Mouse (Mus musculus) forebrain, postnatal 0 days (tissue): ENCODE measurements around the gene Efna2. TPM values are rescaled to one million over a fixed set of nuclear protein-coding genes. Genes with fewer than 3 reads are reported as not detected.

ENCODE experiments used
- ATAC-seq: fragments of 200-750 bp; cut with Nextera tagmentation; 2 replicates; pipeline ENCODE4 v1.8.0; 2017; ENCODE audit warnings: mild to moderate bottlenecking, moderate library complexity
- DNase-seq: peaks from one replicate; pipeline ENCODE4 v3.0.0-alpha.2; 2015
- H3K27ac ChIP-seq: fragments of 300-500 bp; sonication (generic); 2 replicates; pipeline ENCODE4 v1.5.1; 2014; ENCODE audit warnings: low read depth, mild to moderate bottlenecking, antibody characterized with exemption, low read length, moderate library complexity, mixed read lengths
- H3K27me3 ChIP-seq: fragments of 300-500 bp; sonication (generic); 2 replicates; pipeline ENCODE4 v1.6.1; 2014; ENCODE audit warnings: mild to moderate bottlenecking, low read length, mixed read lengths; ENCODE audit not compliant: insufficient read depth
- H3K36me3 ChIP-seq: fragments of 300-500 bp; sonication (generic); 2 replicates; pipeline ENCODE4 v1.6.1; 2014; ENCODE audit warnings: mild to moderate bottlenecking, moderate library complexity; ENCODE audit not compliant: insufficient read depth
- H3K4me1 ChIP-seq: fragments of 300-500 bp; sonication (generic); 2 replicates; pipeline ENCODE4 v1.6.1; 2014; ENCODE audit warnings: antibody characterized with exemption; ENCODE audit not compliant: insufficient read depth
- H3K4me2 ChIP-seq: fragments of 300-500 bp; sonication (generic); 2 replicates; pipeline ENCODE4 v1.6.1; 2014; ENCODE audit warnings: low read depth, mild to moderate bottlenecking, moderate library complexity
- H3K4me3 ChIP-seq: fragments of 300-500 bp; sonication (generic); 2 replicates; pipeline ENCODE4 v1.5.1; 2014; ENCODE audit warnings: low read depth, low read length, mixed read lengths
- H3K9ac ChIP-seq: fragments of 300-500 bp; sonication (generic); 2 replicates; pipeline ENCODE4 v1.6.1; 2014; ENCODE audit warnings: mild to moderate bottlenecking
- H3K9me3 ChIP-seq: fragments of 300-500 bp; sonication (generic); 2 replicates; pipeline ENCODE4 v1.6.1; 2016; ENCODE audit warnings: low read length
- CTCF ChIP-seq: sonication (generic); IDR thresholded peaks from 2 replicates; pipeline ENCODE4 v1.5.1; 2016; ENCODE audit warnings: antibody characterized with exemption, control low read depth, low read depth
- WGBS: fragments of 180-500 bp; shearing (Covaris S2); extraction: QIAGEN DNeasy Blood & Tissue Kit; methylation state at CpG from one replicate; pipeline ENCODE4 v1.1.7; 2014; 5-methylcytosine and 5-hydroxymethylcytosine counted together
- polyA plus RNA-seq: library from polyadenylated mRNA; unstranded; fragments of >200 nt; fragmentation: Nextera tagmentation; extraction: Ambion mirVana; gene quantifications from 2 replicates; pipeline ENCODE4 v1.2.1, GENCODE M21; 2015
- total RNA-seq: library from RNA; depleted of rRNA; stranded (reverse); fragments of >200 nt; gene quantifications from 2 replicates; pipeline ENCODE4 v1.2.3, GENCODE M21; 2014

The Efna2 gene
- total and polyA plus RNA-seq, 2 experiments from 2014 or later = 29.0 to 31.3 TPM

- no peak for ATAC-seq
- 1% methylated on average over 14 of the region's 14 CpGs for WGBS
- peak overlapping the region; percentile 91; the same call in 1 of the 2 replicates for H3K9ac ChIP-seq
Observed at GRCm38 (mm10) chr10:80226071-80226415, 46.8 kb downstream of the Efna2 start.

GRCm38 (mm10) chr10:80226416-80227165 is 47.3 kb downstream of the Efna2 start, which contains the start of gene Mum1:
Gene Mum1, plus strand, starts transcription at chr10:80226434.
- WGBS = under 1% methylated on average over 59 of the region's 75 CpGs
- peak; percentile 74 for TF ChIP-seq CTCF
- DNase-seq (peak; percentile 96), ATAC-seq (peak; percentile 96)
- Histone ChIP-seq H3K9ac (peak within 1 kb of the TSS; percentile 91), H3K27me3 (no peaks in the 10 kb centered on the region), H3K4me1 (peaks cover 19% of the 10 kb centered on the region), H3K4me3 (peak within 1 kb of the TSS; percentile 82), H3K27ac (peak within 1 kb of the TSS; percentile 93), H3K9me3 (no peaks in the 10 kb centered on the region), H3K4me2 (peak within 1 kb of the TSS; percentile 92), H3K36me3 (peaks cover 9% of the 10 kb centered on the region)

More at GRCm38 (mm10) chr10:80226071-80226415, 46.8 kb downstream of the Efna2 start:
- DNase-seq = no peak
- no peaks in the 10 kb centered on the region for H3K27me3 ChIP-seq
- H3K27ac ChIP-seq = peak overlapping the region; percentile 93
- H3K36me3 ChIP-seq = peaks cover 6% of the 10 kb centered on the region
- H3K9me3 ChIP-seq = no peaks in the 10 kb centered on the region
- peaks cover 19% of the 10 kb centered on the region for H3K4me1 ChIP-seq
- peak overlapping the region; percentile 82 for H3K4me3 ChIP-seq
- no peak for TF ChIP-seq CTCF
- peak overlapping the region; percentile 92 for H3K4me2 ChIP-seq

GRCm38 (mm10) chr10:80227166-80227539 is 47.9 kb downstream of the Efna2 start:
- no peak for ATAC-seq
- no peak for TF ChIP-seq CTCF
- peaks cover 14% of the 10 kb centered on the region for H3K36me3 ChIP-seq

GRCm38 (mm10) chr10:80227877-80228775 is 48.8 kb downstream of the Efna2 start:
- WGBS = 24% methylated on average over 15 of the region's 15 CpGs
- TF ChIP-seq CTCF = no peak
- H3K36me3 ChIP-seq = peaks cover 23% of the 10 kb centered on the region
- ATAC-seq (no peak), DNase-seq (no peak)
- H3K9ac ChIP-seq = peak overlapping the region; percentile 91
- H3K4me2 ChIP-seq = peak overlapping the region; percentile 92
- H3K27ac ChIP-seq = peak overlapping the region; percentile 93
- peak overlapping the region; percentile 82; the same call in 1 of the 2 replicates for H3K4me3 ChIP-seq
- H3K27me3 ChIP-seq = no peaks in the 10 kb centered on the region
- H3K4me1 ChIP-seq = peaks cover 19% of the 10 kb centered on the region
- H3K9me3 ChIP-seq = no peaks in the 10 kb centered on the region

More at GRCm38 (mm10) chr10:80227166-80227539, 47.9 kb downstream of the Efna2 start:
- H3K9ac ChIP-seq = peak overlapping the region; percentile 91
- H3K27ac ChIP-seq = peak overlapping the region; percentile 93
- H3K27me3 ChIP-seq = no peaks in the 10 kb centered on the region
- peak overlapping the region; percentile 92 for H3K4me2 ChIP-seq
- peak overlapping the region; percentile 82 for H3K4me3 ChIP-seq
- H3K4me1 ChIP-seq = peaks cover 19% of the 10 kb centered on the region
- 5% methylated on average over 10 of the region's 10 CpGs for WGBS
- H3K9me3 ChIP-seq = no peaks in the 10 kb centered on the region
- peak; percentile 40 for DNase-seq

- Histone ChIP-seq H3K36me3 (peaks cover 96% of the 10 kb centered on the region), H3K4me3 (no peak overlapping the region), H3K9me3 (no peaks in the 10 kb centered on the region), H3K4me1 (no peaks in the 10 kb centered on the region), H3K4me2 (no peak overlapping the region), H3K9ac (no peak overlapping the region), H3K27ac (no peak overlapping the region), H3K27me3 (no peaks in the 10 kb centered on the region)
- DNase-seq (no peak), ATAC-seq (no peak)
- WGBS = 91% methylated on average over 13 of the region's 13 CpGs
- TF ChIP-seq CTCF = no peak
Observed at GRCm38 (mm10) chr10:80236145-80236825, 57.0 kb downstream of the Efna2 start.

- H3K27me3 ChIP-seq = no peaks in the 10 kb centered on the region
- H3K27ac ChIP-seq = no peak overlapping the region
- H3K4me3 ChIP-seq = no peak overlapping the region
- no peak for ATAC-seq
- no peak overlapping the region for H3K9ac ChIP-seq
- H3K9me3 ChIP-seq = no peaks in the 10 kb centered on the region
- no peak overlapping the region for H3K4me2 ChIP-seq
- DNase-seq = no peak
- TF ChIP-seq CTCF = no peak
- WGBS = 91% methylated on average over 4 of the region's 4 CpGs
- no peaks in the 10 kb centered on the region for H3K4me1 ChIP-seq
- peaks cover 94% of the 10 kb centered on the region for H3K36me3 ChIP-seq
Observed at GRCm38 (mm10) chr10:80237020-80237419, 57.7 kb downstream of the Efna2 start.
